Mouse (Mus musculus): ENCODE results near the gene Nptx1.

DNA sequence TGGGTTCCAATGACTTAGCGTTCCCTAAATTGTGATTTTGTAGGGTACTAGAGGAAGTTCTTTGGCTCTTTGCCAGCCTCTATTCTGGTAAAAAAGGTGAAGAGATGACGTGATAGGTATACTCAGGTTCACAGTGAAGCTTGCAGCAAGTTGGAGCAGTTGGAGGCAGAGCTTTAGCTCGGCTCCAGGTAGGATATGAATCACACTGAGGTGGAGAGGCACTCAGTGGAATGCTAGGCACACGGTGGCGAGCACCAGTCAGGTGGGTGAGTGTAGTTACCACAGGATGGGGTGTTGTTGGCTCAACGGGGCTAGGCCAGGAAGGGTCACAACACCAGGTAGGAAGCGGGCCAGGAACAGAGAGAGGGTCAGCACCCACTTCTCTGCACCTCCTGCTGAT is 7.6 kb upstream of the Nptx1 start:
- TF ChIP-seq POLR2A (IDR thresholded peaks at IDR 0.05; ENCODE audit: insufficient read length, low read depth) = no peak
- no peak for TF ChIP-seq MAX (IDR thresholded peaks at IDR 0.05; ENCODE audit: low read depth)
- no peak for TF ChIP-seq POLR2AphosphoS2 (IDR thresholded peaks at IDR 0.05; ENCODE audit: insufficient read length, low read depth)
- TF ChIP-seq E2F4 (IDR thresholded peaks at IDR 0.05; ENCODE audit: insufficient read depth) = no peak

Data from myocyte (in vitro differentiated cells).